Mouse (Mus musculus): ENCODE results near the gene Fnbp1. TPM values are rescaled to one million over a fixed set of nuclear protein-coding genes. Genes with fewer than 3 reads are reported as not detected.

Gene Fnbp1
- total RNA-seq, 2 experiments from 2014 or later: 10.6 to 10.7 TPM

GRCm38 (mm10) chr2:31081349-31081748, 60.5 kb downstream of the Fnbp1 start:
- intact Hi-C loops (cut with DNase I): no loop called here
- DNase-seq: no peak

- DNase-seq: no peak
- intact Hi-C loops (cut with DNase I): no loop called here
Measured at GRCm38 (mm10) chr2:31079117-31079516, 62.7 kb downstream of the Fnbp1 start.

- intact Hi-C loops (cut with DNase I): no loop called here
- no peak for DNase-seq
Measured at GRCm38 (mm10) chr2:31077574-31077973, 64.2 kb downstream of the Fnbp1 start.

DNA sequence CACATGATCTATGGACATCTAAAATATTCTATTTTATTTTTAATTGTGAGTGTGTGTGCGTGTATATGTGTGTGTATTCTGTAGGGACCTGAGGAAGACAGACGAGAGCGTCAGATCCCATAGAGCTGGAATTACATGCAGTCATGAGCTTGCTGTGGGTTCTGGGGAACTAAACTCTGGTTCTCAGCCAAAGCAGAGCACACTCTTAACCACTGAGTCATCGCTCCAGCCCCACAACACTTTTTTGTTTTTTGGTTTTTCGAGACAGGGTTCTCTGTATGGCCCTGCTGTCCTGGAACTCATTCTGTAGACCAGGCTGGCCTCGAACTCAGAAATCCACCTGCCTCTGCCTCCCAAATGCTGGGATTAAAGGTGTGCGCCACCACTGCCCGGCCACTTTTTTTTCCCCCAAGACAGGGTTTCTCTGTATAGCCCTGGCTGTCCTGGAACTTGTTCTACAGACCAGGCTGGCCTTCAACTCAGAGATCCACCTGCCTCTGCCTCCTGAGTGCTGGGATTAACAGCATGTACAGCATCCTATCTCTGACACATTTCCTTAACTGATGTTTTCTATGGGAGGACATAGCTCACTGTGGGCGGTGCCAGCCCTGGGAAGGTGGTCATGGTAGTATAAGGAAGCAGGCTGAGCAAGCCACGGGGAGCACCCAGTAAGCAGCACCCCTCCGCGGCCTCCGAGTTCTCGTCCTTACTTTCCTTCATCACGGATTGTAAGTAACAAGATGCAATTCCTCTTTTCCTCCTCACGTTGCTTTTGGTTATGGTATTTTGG, 65.3 kb downstream of the Fnbp1 start:
- no peak for DNase-seq
- intact Hi-C loops (cut with DNase I): no loop called here

DNA sequence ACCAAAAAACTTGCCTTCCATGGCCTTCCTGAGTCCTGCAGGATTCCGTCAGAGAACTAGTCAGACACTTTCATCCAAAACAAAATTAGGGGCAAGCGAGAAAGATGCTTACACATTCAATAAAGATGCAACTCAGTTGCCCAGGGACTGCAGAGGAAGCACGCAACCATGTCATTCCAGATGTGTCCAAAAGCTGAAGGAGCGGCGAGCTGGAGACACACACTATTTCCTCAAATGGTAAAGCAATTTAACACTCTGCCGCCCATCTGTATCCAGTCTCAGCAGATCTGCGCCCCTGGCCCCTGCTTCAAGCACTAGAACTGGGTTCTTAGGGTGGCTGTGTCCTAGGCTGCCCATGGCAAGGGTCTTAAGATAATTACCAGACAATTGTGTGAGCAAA, 66.0 kb downstream of the Fnbp1 start:
- no peak for DNase-seq
- intact Hi-C loops (cut with DNase I): no loop called here

- intact Hi-C loops (cut with DNase I): no loop called here
- no peak for DNase-seq
Measured at GRCm38 (mm10) chr2:31075168-31075567, 66.6 kb downstream of the Fnbp1 start.

- DNase-seq: no peak
- intact Hi-C loops (cut with DNase I): loop anchor here (5.0 kb wide), 1 partner anchor 48 kb away; no protein-coding TSS in a partner anchor
Measured at GRCm38 (mm10) chr2:31069506-31069905, 72.3 kb downstream of the Fnbp1 start.

GRCm38 (mm10) chr2:31069114-31069445, 72.7 kb downstream of the Fnbp1 start:
- intact Hi-C loops (cut with DNase I): loop anchor here (5.0 kb wide), 1 partner anchor 48 kb away; no protein-coding TSS in a partner anchor
- no peak for DNase-seq

GRCm38 (mm10) chr2:31068246-31069113, 73.3 kb downstream of the Fnbp1 start:
- intact Hi-C loops (cut with DNase I): loop anchor here (5.0 kb wide), 1 partner anchor 49 kb away; no protein-coding TSS in a partner anchor
- DNase-seq: peak in 1 of 2 experiments; percentile 30

DNA sequence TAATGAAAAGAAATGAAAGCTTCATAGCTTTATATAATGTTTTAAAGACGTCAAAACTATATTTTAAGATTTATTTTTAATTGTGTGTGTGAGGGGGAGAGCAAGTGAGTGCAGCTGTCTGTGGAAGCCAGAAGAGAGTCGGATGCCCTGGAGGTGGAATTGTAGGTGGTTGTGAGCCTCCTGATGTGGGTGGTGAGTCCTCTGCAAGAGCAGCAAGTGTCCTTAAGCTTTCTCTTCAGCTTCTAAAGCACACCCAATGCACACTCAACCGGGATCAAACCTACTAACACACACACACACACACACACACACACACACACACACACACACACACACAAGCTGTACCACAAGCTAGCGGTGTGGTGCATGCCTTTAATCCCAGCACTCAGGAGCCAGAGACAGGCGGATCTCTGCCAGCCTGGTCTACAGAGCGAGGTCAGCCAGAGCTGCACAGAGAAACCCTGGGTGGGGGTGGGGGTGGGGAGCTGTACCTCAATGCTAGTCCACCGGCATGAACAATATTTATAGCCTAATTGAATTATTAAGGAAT, 74.0 kb downstream of the Fnbp1 start:
- intact Hi-C loops (cut with DNase I): loop anchor here (5.0 kb wide), 1 partner anchor 50 kb away; no protein-coding TSS in a partner anchor
- no peak for DNase-seq

GRCm38 (mm10) chr2:31067059-31067595, 74.7 kb downstream of the Fnbp1 start:
- intact Hi-C loops (cut with DNase I): loop anchor here (5.0 kb wide), 1 partner anchor 50 kb away; no protein-coding TSS in a partner anchor
- DNase-seq: no peak

DNA sequence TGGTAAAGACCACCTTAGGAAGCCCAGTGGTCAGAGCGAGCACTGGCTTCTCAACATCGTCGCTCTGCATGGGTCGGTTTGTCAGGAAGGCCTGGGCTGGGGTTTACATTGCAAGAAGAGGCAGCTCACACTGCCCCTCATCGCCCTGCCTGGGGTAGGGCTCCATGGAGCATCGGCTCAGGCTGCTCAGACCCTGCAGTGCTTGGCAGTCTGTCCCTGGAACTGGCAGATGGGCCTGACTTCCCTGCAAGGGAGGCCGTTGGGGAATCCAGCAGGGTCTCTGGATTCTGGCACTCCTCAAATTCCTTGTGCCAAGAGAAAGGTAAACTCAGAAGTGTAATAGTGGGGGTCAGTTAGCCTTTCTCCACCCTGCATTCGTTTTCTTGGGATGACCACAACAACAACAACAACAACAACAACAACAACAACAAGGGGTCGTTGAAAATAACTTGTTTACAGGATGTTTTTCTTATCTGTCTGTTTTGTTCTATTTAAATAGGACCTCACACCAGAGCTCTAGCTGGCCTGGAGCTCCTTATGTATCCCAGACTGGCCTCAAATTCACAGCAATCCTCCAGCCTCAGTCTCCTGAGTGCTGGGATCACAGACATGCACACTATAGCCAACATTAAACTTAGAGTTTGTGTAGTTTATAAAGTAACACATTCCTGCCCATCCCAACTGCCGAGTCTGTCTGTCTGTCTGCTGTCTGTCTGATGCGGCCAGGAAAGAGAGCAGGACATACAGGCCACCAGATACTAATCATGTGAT, 75.6 kb downstream of the Fnbp1 start:
- intact Hi-C loops (cut with DNase I): loop anchor here (5.0 kb wide), 1 partner anchor 51 kb away; no protein-coding TSS in a partner anchor
- no peak for DNase-seq

- intact Hi-C loops (cut with DNase I): loop anchor here (5.0 kb wide), 1 partner anchor 1610 kb away; no protein-coding TSS in a partner anchor
- DNase-seq: no peak
Measured at GRCm38 (mm10) chr2:31061868-31062628, 79.8 kb downstream of the Fnbp1 start.

- intact Hi-C loops (cut with DNase I): loop anchor here (5.0 kb wide), 1 partner anchor 1609 kb away; no protein-coding TSS in a partner anchor
- DNase-seq: no peak
Measured at GRCm38 (mm10) chr2:31060787-31061730, 80.7 kb downstream of the Fnbp1 start.

- intact Hi-C loops (cut with DNase I): loop anchor here (5.0 kb wide), 1 partner anchor 1608 kb away; no protein-coding TSS in a partner anchor
- DNase-seq: no peak
Measured at GRCm38 (mm10) chr2:31060271-31060670, 81.5 kb downstream of the Fnbp1 start.

DNA sequence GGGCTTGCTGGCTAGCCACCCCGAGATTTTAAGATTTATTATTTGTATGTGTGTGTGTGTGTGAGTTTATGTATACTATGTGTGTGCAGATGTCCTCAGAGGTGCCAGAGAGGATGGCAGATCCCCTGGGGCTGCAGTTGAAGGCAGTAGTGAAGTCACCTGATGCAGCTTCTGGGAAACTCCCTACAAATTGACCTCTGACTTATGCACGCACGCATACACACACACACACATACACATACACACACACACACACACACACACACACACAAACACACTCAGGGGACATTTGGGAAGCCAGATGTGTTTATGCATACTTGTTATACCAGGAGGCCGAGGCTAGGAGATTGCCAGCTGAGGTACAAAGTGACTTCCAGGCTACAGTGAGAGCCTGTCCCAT, 83.4 kb downstream of the Fnbp1 start:
- intact Hi-C loops (cut with DNase I): no loop called here
- no peak for DNase-seq

- intact Hi-C loops (cut with DNase I): no loop called here
- no peak for DNase-seq
Measured at GRCm38 (mm10) chr2:31057549-31058177, 84.1 kb downstream of the Fnbp1 start.
